Mouse (Mus musculus) right cerebral cortex, postnatal 4 days (tissue): ENCODE data around the gene Ttll12.

Source experiments
- DNase-seq: peaks from one replicate; pipeline ENCODE4 v3.0.0-alpha.2; 2022

Gene Ttll12

GRCm38 (mm10) chr15:83594513-83595363, at the start of gene Ttll12:
Gene Ttll12, minus strand, starts transcription at chr15:83595157.
- peak; percentile 97 for DNase-seq

- DNase-seq = no peak
Measured at GRCm38 (mm10) chr15:83642518-83642917, 47.6 kb upstream of the Ttll12 start.

- DNase-seq = no peak
Measured at GRCm38 (mm10) chr15:83640208-83640607, 45.3 kb upstream of the Ttll12 start.

GRCm38 (mm10) chr15:83639160-83639559, 44.2 kb upstream of the Ttll12 start:
- DNase-seq = no peak

- no peak for DNase-seq
Measured at GRCm38 (mm10) chr15:83638196-83638899, 43.4 kb upstream of the Ttll12 start.

GRCm38 (mm10) chr15:83636759-83637158, 41.8 kb upstream of the Ttll12 start:
- DNase-seq = no peak

- DNase-seq = no peak
Measured at GRCm38 (mm10) chr15:83635251-83635650, 40.3 kb upstream of the Ttll12 start.

- DNase-seq = no peak
Measured at GRCm38 (mm10) chr15:83634076-83634475, 39.1 kb upstream of the Ttll12 start.

- no peak for DNase-seq
Measured at GRCm38 (mm10) chr15:83631071-83631470, 36.1 kb upstream of the Ttll12 start.

GRCm38 (mm10) chr15:83629716-83630115, 34.8 kb upstream of the Ttll12 start:
- DNase-seq = no peak

- no peak for DNase-seq
Measured at GRCm38 (mm10) chr15:83626142-83626645, 31.2 kb upstream of the Ttll12 start.

- no peak for DNase-seq
Measured at GRCm38 (mm10) chr15:83615245-83615644, 20.3 kb upstream of the Ttll12 start.

- peak; percentile 65 for DNase-seq
Measured at GRCm38 (mm10) chr15:83607115-83607802, 12.3 kb upstream of the Ttll12 start.

- no peak for DNase-seq
Measured at GRCm38 (mm10) chr15:83606700-83607099, 11.7 kb upstream of the Ttll12 start.

- no peak for DNase-seq
Measured at GRCm38 (mm10) chr15:83606216-83606615, 11.3 kb upstream of the Ttll12 start.

- DNase-seq = no peak
Measured at GRCm38 (mm10) chr15:83603426-83603825, 8.5 kb upstream of the Ttll12 start.

GRCm38 (mm10) chr15:83603046-83603396, 8.1 kb upstream of the Ttll12 start:
- no peak for DNase-seq

GRCm38 (mm10) chr15:83602372-83603045, 7.6 kb upstream of the Ttll12 start:
- DNase-seq = no peak

GRCm38 (mm10) chr15:83601185-83601584, 6.2 kb upstream of the Ttll12 start:
- no peak for DNase-seq

- DNase-seq = no peak
Measured at GRCm38 (mm10) chr15:83596833-83597232, 1.9 kb upstream of the Ttll12 start.

- no peak for DNase-seq
Measured at GRCm38 (mm10) chr15:83595364-83595711, 381 bp upstream of the Ttll12 start.

- no peak for DNase-seq
Measured at GRCm38 (mm10) chr15:83593702-83594512, 1.1 kb downstream of the Ttll12 start.
